Mouse (Mus musculus): ENCODE results near the gene Sft2d1. TPM values are rescaled to one million over a fixed set of nuclear protein-coding genes. Genes with fewer than 3 reads are reported as not detected.
"Not testable (repeated sequence)": the region's sequence is repeated elsewhere in the genome, so short reads cannot be mapped to it uniquely, and the experiment has no call there.

Gene Sft2d1
- total RNA-seq, 2 experiments from 2014 or later: 63.8 to 65.7 TPM

DNA sequence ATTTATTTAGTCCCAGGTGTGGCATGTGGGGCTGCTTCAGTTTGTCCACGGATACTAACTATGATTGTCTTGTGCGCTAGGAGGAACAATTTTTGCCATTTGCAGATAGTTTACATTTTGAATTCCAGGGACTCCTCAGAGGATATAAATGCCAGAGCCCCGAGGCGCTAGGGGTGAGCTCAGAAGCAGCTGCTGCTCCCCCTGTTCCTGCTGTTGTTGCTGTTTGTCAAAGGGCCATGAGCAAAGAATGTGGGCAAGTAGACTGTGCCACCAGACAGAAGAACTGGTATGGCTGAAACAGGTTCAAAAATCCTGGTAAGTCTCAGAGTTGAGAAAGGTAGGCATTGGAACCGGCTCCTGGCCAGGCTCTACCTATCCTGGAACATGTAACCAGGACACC is 7.2 kb upstream of the Sft2d1 start:
- TF ChIP-seq CTCF (IDR thresholded peaks at IDR 0.05): no peak
- Histone ChIP-seq H3K4me3 (no peak overlapping the region), H3K27ac (no peak overlapping the region)
- no peak for DNase-seq (ENCODE audit: extremely low spot score in 1 of 2, low spot score in 2 of 2)
- intact Hi-C loops (cut with DNase I): loop anchor here (5.0 kb wide), 1 partner anchor 106 kb away; no protein-coding TSS in a partner anchor

DNA sequence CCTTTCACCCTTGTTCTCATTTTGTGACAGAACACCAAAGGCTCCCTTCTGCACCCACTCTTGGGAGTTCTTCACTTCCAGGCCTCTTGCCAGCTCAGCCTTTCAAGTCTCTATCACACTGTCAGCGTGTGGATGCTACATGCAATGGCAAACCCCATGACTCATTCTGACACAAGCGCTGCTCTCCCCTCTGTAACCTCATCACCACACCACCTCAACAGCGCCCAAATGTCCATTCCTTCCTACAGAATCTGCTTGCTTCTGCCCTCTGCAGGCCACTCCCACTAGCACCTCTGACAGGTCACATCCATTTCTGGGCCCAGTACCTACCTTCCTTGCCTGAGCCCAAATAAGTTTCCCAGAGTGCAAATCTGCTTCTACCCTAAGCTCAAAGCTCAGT is 5.1 kb upstream of the Sft2d1 start:
- H3K4me3 ChIP-seq: no peak overlapping the region
- peak; percentile 14 for TF ChIP-seq CTCF (IDR thresholded peaks at IDR 0.05)
- no peak overlapping the region for H3K27ac ChIP-seq
- no peak for DNase-seq (ENCODE audit: extremely low spot score in 1 of 2, low spot score in 2 of 2)
- intact Hi-C loops (cut with DNase I): no loop called here

- TF ChIP-seq CTCF (IDR thresholded peaks at IDR 0.05): no peak
- H3K27ac ChIP-seq: peak overlapping the region; percentile 95; the same call in 1 of the 2 replicates
- intact Hi-C loops (cut with DNase I): loop anchor here (1.0 kb wide), 2 partner anchors 28 to 61 kb away; no protein-coding TSS in a partner anchor
Measured at GRCm38 (mm10) chr17:8311751-8312150, 849 bp downstream of the Sft2d1 start.

DNA sequence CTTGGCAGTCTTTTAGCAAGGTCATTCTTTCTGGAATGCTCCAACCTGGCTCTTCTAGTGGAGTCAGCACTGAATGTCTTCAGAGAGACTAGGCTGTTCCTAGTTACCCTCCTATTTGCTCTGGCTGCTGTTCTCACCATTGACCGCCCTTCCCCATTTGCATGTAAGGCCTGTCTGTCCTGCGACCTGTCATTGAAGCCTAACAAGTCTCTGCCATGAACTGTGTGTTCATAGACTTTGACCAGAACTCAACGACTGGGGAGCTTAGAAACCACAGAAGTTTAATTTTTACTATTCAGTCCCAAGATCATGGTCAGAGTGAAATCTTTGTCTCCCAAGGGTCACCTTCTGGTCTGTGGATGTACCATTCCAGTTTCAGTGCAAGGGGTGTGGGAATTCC is 3.1 kb downstream of the Sft2d1 start:
- H3K4me3 ChIP-seq: no peak overlapping the region
- H3K27ac ChIP-seq: no peak overlapping the region
- no peak for DNase-seq (ENCODE audit: extremely low spot score in 1 of 2, low spot score in 2 of 2)
- intact Hi-C loops (cut with DNase I): no loop called here
- no peak for TF ChIP-seq CTCF (IDR thresholded peaks at IDR 0.05)

More at GRCm38 (mm10) chr17:8311751-8312150, 849 bp downstream of the Sft2d1 start:
- no peak for DNase-seq (ENCODE audit: extremely low spot score in 1 of 2, low spot score in 2 of 2)
- peak overlapping the region; percentile 92 for H3K4me3 ChIP-seq

DNA sequence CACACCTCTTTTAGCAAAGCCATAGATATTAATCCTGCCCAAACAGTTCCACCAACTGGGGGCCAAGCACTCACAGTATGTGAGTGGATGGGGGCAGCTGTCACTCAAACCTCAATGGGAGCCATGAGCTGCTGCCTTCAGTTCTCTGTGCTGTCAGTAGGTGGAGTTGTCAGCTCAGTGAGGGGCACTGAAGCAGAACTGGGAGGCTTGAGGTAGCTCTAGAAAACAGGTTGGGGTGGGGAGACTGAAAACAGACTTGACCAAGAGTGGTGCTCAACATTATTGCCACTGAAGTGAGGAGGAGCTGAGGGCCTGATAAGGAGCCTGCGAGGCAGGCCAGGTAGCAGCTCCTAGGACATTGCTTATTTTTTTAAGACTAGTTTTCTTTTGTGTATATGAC is 5.3 kb downstream of the Sft2d1 start:
- intact Hi-C loops (cut with DNase I): loop anchor here (1.0 to 5.0 kb wide), 2 partner anchors 57 to 106 kb away; no protein-coding TSS in a partner anchor
- H3K27ac ChIP-seq: no peak overlapping the region
- no peak overlapping the region for H3K4me3 ChIP-seq
- DNase-seq (ENCODE audit: extremely low spot score in 1 of 2, low spot score in 2 of 2): peak in 1 of 2 experiments; percentile 24
- peak; percentile 69 for TF ChIP-seq CTCF (IDR thresholded peaks at IDR 0.05)

- H3K4me3 ChIP-seq; H3K27ac ChIP-seq; intact Hi-C loops (cut with DNase I); DNase-seq (ENCODE audit: extremely low spot score in 1 of 2, low spot score in 2 of 2): not testable (repeated sequence)
Measured at GRCm38 (mm10) chr17:8326877-8327276, 16.0 kb downstream of the Sft2d1 start.

DNA sequence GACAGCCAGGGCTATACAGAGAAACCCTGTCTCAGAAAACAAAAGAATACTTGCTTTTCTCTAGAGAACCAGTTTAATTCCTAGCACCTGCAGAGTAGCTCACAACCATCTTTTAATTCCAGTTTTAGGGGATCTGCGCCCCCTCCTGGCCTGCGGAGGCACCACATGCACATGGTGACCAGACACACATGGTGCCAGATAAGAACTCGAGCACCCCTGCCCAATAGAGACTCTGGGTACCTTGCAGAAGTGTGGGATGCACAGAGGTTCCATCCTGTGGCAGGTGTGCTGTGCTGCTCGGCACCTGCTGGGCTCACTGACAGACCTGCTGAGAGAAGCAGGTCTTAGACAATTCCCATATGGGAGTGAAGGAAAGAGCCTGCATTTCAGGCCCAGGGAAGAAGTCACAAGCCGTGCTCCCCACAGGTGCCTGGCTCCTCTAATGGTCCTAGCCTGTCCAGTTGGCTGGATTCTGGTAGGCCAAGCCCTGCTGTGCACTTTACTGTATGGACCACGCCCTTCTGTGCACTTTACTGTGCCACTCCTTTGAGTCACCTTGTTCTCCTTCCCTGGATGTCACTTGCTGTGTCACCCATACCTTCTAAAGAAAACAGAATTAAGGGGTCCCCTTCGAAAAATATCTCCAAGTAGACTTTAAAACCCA is 17.7 kb downstream of the Sft2d1 start:
- intact Hi-C loops (cut with DNase I): no loop called here
- no peak overlapping the region for H3K27ac ChIP-seq
- peak; percentile 41 for TF ChIP-seq CTCF (IDR thresholded peaks at IDR 0.05)

DNA sequence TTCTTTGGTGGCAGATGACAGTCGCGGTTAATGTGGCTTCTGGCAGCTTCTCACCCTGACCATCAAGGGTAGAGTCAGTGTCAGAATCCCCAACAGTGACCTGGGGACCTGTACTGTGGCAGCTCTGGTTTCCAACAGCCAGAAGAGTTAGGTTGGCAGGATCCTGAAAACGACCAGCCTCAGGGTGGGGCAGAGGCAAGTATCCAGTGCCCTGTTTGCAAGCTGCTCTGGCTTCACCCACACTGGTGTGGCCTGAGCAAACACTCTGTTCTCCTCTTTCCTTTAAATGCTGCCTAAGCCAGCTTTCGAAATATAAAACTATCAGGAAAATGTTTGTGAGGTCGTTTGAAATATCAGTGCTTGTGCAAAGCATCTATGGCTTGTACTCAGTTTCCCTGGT is 19.7 kb downstream of the Sft2d1 start:
- no peak overlapping the region for H3K27ac ChIP-seq
- DNase-seq (ENCODE audit: extremely low spot score in 1 of 2, low spot score in 2 of 2): no peak
- TF ChIP-seq CTCF (IDR thresholded peaks at IDR 0.05): no peak
- no peak overlapping the region for H3K4me3 ChIP-seq
- intact Hi-C loops (cut with DNase I): no loop called here

More for the DNA sequence above, 17.7 kb downstream of the Sft2d1 start:
- no peak overlapping the region for H3K4me3 ChIP-seq
- no peak for DNase-seq (ENCODE audit: extremely low spot score in 1 of 2, low spot score in 2 of 2)

DNA sequence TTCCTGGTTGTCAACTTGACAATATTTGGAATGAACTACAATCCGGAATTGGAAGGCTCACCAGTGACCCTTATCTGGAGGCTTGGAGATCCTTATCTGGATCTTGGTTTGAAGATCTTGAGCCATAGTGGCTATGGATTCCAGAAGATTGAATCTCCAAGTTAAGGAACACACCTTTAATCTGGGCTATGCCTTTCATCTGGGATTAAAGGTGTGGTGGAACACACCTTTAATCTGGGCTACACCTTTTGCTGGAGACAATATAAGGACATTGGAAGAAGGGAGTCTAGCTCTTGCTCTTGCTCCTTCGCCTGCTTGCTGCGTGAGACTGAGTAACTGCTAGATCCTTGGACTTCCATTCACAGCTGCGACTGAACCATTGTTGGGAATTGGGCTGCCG is 26.3 kb downstream of the Sft2d1 start, which contains the start of gene Prr18:
Prr18 (plus strand) TSS at position 301 of the 400 bp plus-strand sequence.
- H3K4me3 ChIP-seq; H3K27ac ChIP-seq; intact Hi-C loops (cut with DNase I); DNase-seq (ENCODE audit: extremely low spot score in 1 of 2, low spot score in 2 of 2): not testable (repeated sequence)

- no peak for TF ChIP-seq CTCF (IDR thresholded peaks at IDR 0.05)
- Histone ChIP-seq H3K27ac (peak overlapping the region; percentile 90), H3K4me3 (peak overlapping the region; percentile 73)
- intact Hi-C loops (cut with DNase I): no loop called here
- DNase-seq (ENCODE audit: extremely low spot score in 1 of 2, low spot score in 2 of 2): no peak
Measured at GRCm38 (mm10) chr17:8339666-8340374, 28.9 kb downstream of the Sft2d1 start.

DNA sequence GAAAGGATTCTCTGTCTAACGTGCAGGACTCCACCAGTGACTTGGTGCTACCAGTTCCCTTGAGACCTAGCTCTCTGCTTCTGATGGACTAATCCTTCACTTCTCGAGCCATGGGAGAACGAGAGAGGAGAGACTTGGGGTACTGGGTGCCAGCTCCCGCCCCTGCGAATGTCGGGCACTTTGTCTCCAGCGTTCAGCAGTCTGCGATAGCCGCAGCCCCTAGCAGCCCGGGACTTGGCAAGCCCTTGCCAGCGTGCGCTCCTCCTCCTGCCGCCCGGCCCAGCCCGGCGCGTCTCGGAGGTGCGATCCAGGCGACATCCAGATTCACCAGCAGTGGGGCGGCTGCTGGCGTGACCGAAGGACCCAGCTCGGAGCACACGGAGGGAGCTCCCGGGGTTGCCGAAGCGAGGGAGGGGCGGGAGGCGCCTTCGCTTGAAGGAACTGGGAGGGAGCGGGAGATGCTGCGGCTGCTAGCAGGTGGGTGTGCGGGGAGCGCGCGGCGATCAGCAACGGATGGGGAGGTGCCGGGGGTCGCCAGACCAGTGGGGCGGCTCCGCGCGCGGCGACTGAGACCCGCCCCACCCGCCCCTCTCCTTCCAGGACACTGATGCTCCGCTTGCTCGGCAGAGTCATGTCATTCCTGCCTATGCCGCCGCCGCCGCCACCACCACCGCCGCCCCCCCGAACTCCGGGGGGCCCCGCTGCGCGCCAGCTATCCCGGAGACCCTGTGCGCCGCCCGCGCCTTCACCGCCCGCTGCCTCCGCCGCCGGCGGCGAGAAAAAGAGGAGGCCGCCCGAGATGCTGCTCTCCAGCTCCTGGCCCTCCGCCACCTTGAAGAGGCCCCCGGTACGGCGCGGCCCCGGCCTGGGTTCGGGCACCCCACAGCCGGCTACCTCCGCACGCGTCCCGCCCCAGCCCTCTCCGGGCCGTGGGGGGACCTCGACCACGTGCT is 29.8 kb downstream of the Sft2d1 start:
- peak; percentile 54 to 60 for DNase-seq (ENCODE audit: extremely low spot score in 1 of 2, low spot score in 2 of 2)
- peak overlapping the region; percentile 90 for H3K27ac ChIP-seq
- peak overlapping the region; percentile 73 for H3K4me3 ChIP-seq
- intact Hi-C loops (cut with DNase I): no loop called here
- no peak for TF ChIP-seq CTCF (IDR thresholded peaks at IDR 0.05)

Measured in left cerebral cortex, adult 2 months (tissue).